Mouse (Mus musculus): ENCODE data around the gene Hmgn5. TPM values are rescaled to one million over a fixed set of nuclear protein-coding genes. Genes with fewer than 3 reads are reported as not detected.

The Hmgn5 gene
- 9.7 and 12.2 TPM in 2 replicates for polyA plus RNA-seq (2012; rRNA removed)

GRCm38 (mm10) chrX:109013283-109013682, at the start of gene Hmgn5:
Gene Hmgn5 (minus strand): TSS chrX:109013404.

Other genes starting within 250 kb of the Hmgn5 start
- 1.2 and 1.3 TPM in 2 replicates for gene Brwd3, start 179.0 kb downstream of the Hmgn5 start, polyA plus RNA-seq (2012; rRNA removed)
- gene Sh3bgrl, start 82.0 kb upstream of the Hmgn5 start, polyA plus RNA-seq (2012; rRNA removed) = 33.2 and 37.0 TPM in 2 replicates
- 0.40 and 0.44 TPM in 2 replicates for gene Gm6377, start 183.4 kb upstream of the Hmgn5 start, polyA plus RNA-seq (2012; rRNA removed)

All from liver, embryonic 18 days (tissue).